Mouse (Mus musculus) brain, embryonic 14.5 days (tissue): ENCODE data around the gene Nudt22.

Experiments
- CTCF ChIP-seq: fragments of 200-500 bp; IDR thresholded peaks from 2 replicates; pipeline ENCODE4 v1.5.1; 2012; ENCODE audit warnings: inconsistent platforms, mild to moderate bottlenecking, moderate library complexity, borderline replicate concordance; ENCODE audit not compliant: insufficient read depth, insufficient read length; ENCODE audit errors: extremely low read depth
- POLR2A ChIP-seq: fragments of 200-500 bp; IDR thresholded peaks from 2 replicates; pipeline ENCODE4 v1.6.1; 2012; ENCODE audit warnings: mild to moderate bottlenecking, inconsistent platforms, borderline replicate concordance; ENCODE audit not compliant: poor library complexity, insufficient read depth, insufficient read length, severe bottlenecking; ENCODE audit errors: extremely low read depth

GRCm38 (mm10) chr19:7006892-7007593 is 11.1 kb upstream of the Nudt22 start:
- TF ChIP-seq CTCF (no peak), POLR2A (no peak)
